In genomic region chr3:152191791-152192237, GRCm38 (mm10) we compare ENCODE assay signal across 8 mouse cellular contexts. TPM values are rescaled to one million over a fixed set of nuclear protein-coding genes. Genes with fewer than 3 reads are reported as not detected.
A peak's percentile ranks its signal among the peaks of the same experiment; 100 is the strongest.
DNase-seq lines count a peak whose midpoint lies in the region; ATAC-seq and TF ChIP-seq lines count a peak whose summit lies in the region.

No protein-coding gene starts in this region.

- H3K27me3 ChIP-seq in thymus, adult 2 months (ENCODE audit: control insufficient read depth, insufficient read depth, low read length) = no peaks in the 10 kb centered on the region
- no peaks in the 10 kb centered on the region for H3K27me3 ChIP-seq in heart, embryonic 10.5 days (ENCODE audit: insufficient read depth, poor library complexity, severe bottlenecking)
- H3K27me3 ChIP-seq in kidney, embryonic 15.5 days = no peaks in the 10 kb centered on the region
- no peaks in the 10 kb centered on the region for H3K27me3 ChIP-seq in stomach, postnatal 0 days (ENCODE audit: control insufficient read depth, insufficient read depth, low read length)

- peak overlapping the region; percentile 53 for H3K9ac ChIP-seq in kidney, embryonic 15.5 days
- H3K9ac ChIP-seq in stomach, postnatal 0 days (ENCODE audit: low read length) = peak overlapping the region; percentile 65

- H3K4me2 ChIP-seq in kidney, embryonic 15.5 days = peak overlapping the region; percentile 65
- H3K4me2 ChIP-seq in stomach, postnatal 0 days (replicated peaks; ENCODE audit: low read depth) = peak overlapping the region; percentile 60

- peaks cover 6% of the 10 kb centered on the region for H3K4me1 ChIP-seq in thymus, adult 2 months (replicated peaks; ENCODE audit: control insufficient read depth, insufficient read depth, low read length)
- H3K4me1 ChIP-seq in heart, embryonic 10.5 days = peaks cover 19% of the 10 kb centered on the region
- peaks cover 21% of the 10 kb centered on the region for H3K4me1 ChIP-seq in kidney, embryonic 15.5 days
- 0 out of 2 replicates have a peak, but pooled peaks cover 2% of the 10 kb centered on the region for H3K4me1 ChIP-seq in stomach, postnatal 0 days (replicated peaks; ENCODE audit: control insufficient read depth, insufficient read depth)

- 29% methylated on average over 6 of the region's 6 CpGs for WGBS in thymus, adult 2 months
- 13% methylated on average over 6 of the region's 6 CpGs for WGBS in heart, embryonic 10.5 days
- 11% methylated on average over 6 of the region's 6 CpGs for WGBS in kidney, embryonic 15.5 days
- 2% methylated on average over 6 of the region's 6 CpGs for WGBS in stomach, postnatal 0 days

- peak overlapping the region; percentile 52 for H3K27ac ChIP-seq in thymus, adult 2 months (ENCODE audit: control insufficient read depth, insufficient read depth, low read length)
- H3K27ac ChIP-seq in heart, embryonic 10.5 days = peak overlapping the region; percentile 86
- H3K27ac ChIP-seq in kidney, embryonic 15.5 days = peak overlapping the region; percentile 90
- peak overlapping the region; percentile 92 for H3K27ac ChIP-seq in stomach, postnatal 0 days (replicated peaks)

- H3K4me3 ChIP-seq in thymus, adult 2 months (ENCODE audit: control insufficient read depth, insufficient read depth, low read length) = peak overlapping the region; percentile 63
- peak overlapping the region; percentile 64 for H3K4me3 ChIP-seq in heart, embryonic 10.5 days
- peak overlapping the region; percentile 49 for H3K4me3 ChIP-seq in kidney, embryonic 15.5 days (replicated peaks)
- H3K4me3 ChIP-seq in stomach, postnatal 0 days (ENCODE audit: low read depth, low read length) = peak overlapping the region; percentile 53

- peak; percentile 41 for ATAC-seq in kidney, embryonic 15.5 days (replicated peaks; ENCODE audit: low FRiP score)
- peak; percentile 68 for ATAC-seq in stomach, postnatal 0 days (ENCODE audit: low FRiP score, low TSS enrichment)

- no peaks in the 10 kb centered on the region for H3K9me3 ChIP-seq in heart, embryonic 10.5 days
- H3K9me3 ChIP-seq in kidney, embryonic 15.5 days (replicated peaks) = no peaks in the 10 kb centered on the region
- no peaks in the 10 kb centered on the region for H3K9me3 ChIP-seq in stomach, postnatal 0 days (ENCODE audit: control insufficient read depth, low read length)

- no peak for TF ChIP-seq POLR2A in thymus, adult 2 months (IDR thresholded peaks at IDR 0.05; ENCODE audit: control insufficient read depth, extremely low read depth, insufficient read depth, low read length, poor library complexity)

- TF ChIP-seq CTCF in thymus, adult 2 months (IDR thresholded peaks at IDR 0.05; ENCODE audit: borderline replicate concordance, control insufficient read depth, extremely low read depth, insufficient read depth, low read length, poor library complexity) = no peak
- peak; percentile 40 for TF ChIP-seq CTCF in stomach, postnatal 0 days (IDR thresholded peaks at IDR 0.05; ENCODE audit: low read depth)

- DNase-seq in thymus, adult 2 months = no peak
- DNase-seq in thymus, postnatal 4 days = no peak
- peak; percentile 58 for DNase-seq in embryo, embryonic 10.5 days (ENCODE audit: low spot score)
- peak; percentile 81 for DNase-seq in heart, embryonic 10.5 days (ENCODE audit: low spot score)
- DNase-seq in lung, postnatal 4 days = peak; percentile 74 to 86
- DNase-seq in stomach, postnatal 0 days (ENCODE audit: low spot score) = peak; percentile 58
- no peak for DNase-seq in testis, postnatal 10 days (ENCODE audit: low spot score)

- H3K36me3 ChIP-seq in thymus, adult 2 months (ENCODE audit: control insufficient read depth, insufficient read depth, low read length) = no peaks in the 10 kb centered on the region; the same call in 1 of the 2 replicates
- peaks cover under 1% of the 10 kb centered on the region; the same call in 1 of the 2 replicates for H3K36me3 ChIP-seq in heart, embryonic 10.5 days
- no peaks in the 10 kb centered on the region for H3K36me3 ChIP-seq in kidney, embryonic 15.5 days
- no peaks in the 10 kb centered on the region for H3K36me3 ChIP-seq in stomach, postnatal 0 days (ENCODE audit: control insufficient read depth, insufficient read depth, low read length)

- no peak for TF ChIP-seq EP300 in stomach, postnatal 0 days (optimal IDR thresholded peaks at IDR 0.05)

RNA-seq across cellular contexts. Expression of gene Dnajb4, which starts 18.3 kb away (rescaled TPM):
- polyA plus RNA-seq in thymus, adult 2 months (2012; rRNA removed) = 8.6 and 9.2 TPM in 2 replicates
- polyA plus RNA-seq in heart, embryonic 10.5 days (2016; fragmentation: Nextera tagmentation; extraction: Ambion mirVana) = 30.5 and 32.1 TPM in 2 replicates
- 30.9 and 31.1 TPM in 2 replicates for polyA plus RNA-seq in kidney, embryonic 15.5 days (2015; fragmentation: Nextera tagmentation; extraction: Ambion mirVana)
- polyA plus RNA-seq in stomach, postnatal 0 days (2015; fragmentation: Nextera tagmentation; extraction: Ambion mirVana) = 26.4 and 29.0 TPM in 2 replicates

RNA-seq across cellular contexts. Expression of gene Fubp1, which starts 18.4 kb away (rescaled TPM):
- polyA plus RNA-seq in thymus, adult 2 months (2012; rRNA removed) = 247 and 254 TPM in 2 replicates
- 179 and 249 TPM in 2 replicates for polyA plus RNA-seq in heart, embryonic 10.5 days (2016; fragmentation: Nextera tagmentation; extraction: Ambion mirVana)
- polyA plus RNA-seq in kidney, embryonic 15.5 days (2015; fragmentation: Nextera tagmentation; extraction: Ambion mirVana) = 301 and 315 TPM in 2 replicates
- polyA plus RNA-seq in stomach, postnatal 0 days (2015; fragmentation: Nextera tagmentation; extraction: Ambion mirVana) = 60.2 and 60.5 TPM in 2 replicates

RNA-seq across cellular contexts. Expression of gene Gipc2, which starts 25.8 kb away (rescaled TPM):
- 3.2 and 4.0 TPM in 2 replicates for polyA plus RNA-seq in thymus, adult 2 months (2012; rRNA removed)
- polyA plus RNA-seq in heart, embryonic 10.5 days (2016; fragmentation: Nextera tagmentation; extraction: Ambion mirVana) = 4.2 and 10.8 TPM in 2 replicates
- 25.4 and 30.4 TPM in 2 replicates for polyA plus RNA-seq in kidney, embryonic 15.5 days (2015; fragmentation: Nextera tagmentation; extraction: Ambion mirVana)
- polyA plus RNA-seq in stomach, postnatal 0 days (2015; fragmentation: Nextera tagmentation; extraction: Ambion mirVana) = 76.1 and 82.5 TPM in 2 replicates

Comparison
In these comparisons a context has a peak if more than half of its experiments do, and no peak if none do; other contexts are left out.
1. DNase-seq: peak in embryo, embryonic 10.5 days (single experiment), heart, embryonic 10.5 days (single experiment), lung, postnatal 4 days (2 of 2) and stomach, postnatal 0 days (single experiment); none in thymus, adult 2 months (single experiment), thymus, postnatal 4 days (single experiment) and testis, postnatal 10 days (single experiment).
2. Peak in every context shown above with its lines, with median percentiles within 50 percentile points of each other: H3K27ac ChIP-seq and H3K4me3 ChIP-seq.